In the genomic region with DNA sequence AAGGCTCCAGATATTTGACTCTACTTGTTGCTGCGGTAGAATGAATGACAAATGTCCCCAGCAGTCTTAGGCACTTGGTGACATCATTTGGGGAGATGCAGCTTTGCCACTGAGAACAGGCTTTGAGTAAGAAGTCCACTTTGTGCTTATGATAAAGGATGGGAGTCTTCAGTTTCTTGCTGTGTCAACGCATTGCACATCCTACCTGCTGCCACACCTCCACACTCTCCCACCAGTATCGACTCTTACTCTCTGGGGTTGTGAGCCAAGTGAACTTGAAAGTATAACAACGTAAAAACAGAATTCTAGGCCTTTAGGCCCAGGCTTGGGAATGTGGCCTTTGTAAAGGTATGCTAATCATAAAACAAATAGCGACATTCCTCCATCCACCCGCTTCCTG, we compare ENCODE assay signal across 28 mouse cellular contexts. TPM values are rescaled to one million over a fixed set of nuclear protein-coding genes. Genes with fewer than 3 reads are reported as not detected.
"Had no signal": no experiment of that assay in that cellular context is flagged by ENCODE, and none has a peak within 500 bp of the region (broad histone marks: within the 10 kb centered on the region; RNA-seq: fewer than 3 reads in every experiment).

No protein-coding gene starts in this region.

- DNase-seq: gastrocnemius, postnatal 14 days; gastrocnemius, postnatal 36 days; heart, adult 11 months; heart, adult 2 months; heart, postnatal 14 days; heart, postnatal 4 days; kidney, postnatal 10 days; kidney, postnatal 25 days; kidney, postnatal 4 days; left cerebral cortex, postnatal 4 days had no signal

- H3K36me3 ChIP-seq: heart, embryonic 13.5 days; heart, embryonic 15.5 days; hindbrain, embryonic 10.5 days; hindbrain, embryonic 12.5 days; intestine, embryonic 15.5 days; limb, embryonic 13.5 days; limb, embryonic 15.5 days; liver, embryonic 12.5 days had no signal

- H3K4me3 ChIP-seq: heart, adult 2 months; heart, embryonic 13.5 days; heart, embryonic 15.5 days; hindbrain, embryonic 10.5 days; hindbrain, embryonic 12.5 days; intestine, embryonic 15.5 days; layer of hippocampus, adult 2 months; limb, embryonic 13.5 days; limb, embryonic 15.5 days; liver, embryonic 12.5 days had no signal

- H3K4me1 ChIP-seq: heart, embryonic 13.5 days; heart, embryonic 15.5 days; hindbrain, embryonic 10.5 days; hindbrain, embryonic 12.5 days; intestine, embryonic 15.5 days; limb, embryonic 13.5 days; limb, embryonic 15.5 days; liver, embryonic 12.5 days had no signal

- H3K27ac ChIP-seq: heart, adult 2 months; heart, embryonic 13.5 days; heart, embryonic 15.5 days; hindbrain, embryonic 10.5 days; hindbrain, embryonic 12.5 days; hindbrain, embryonic 14.5 days; intestine, embryonic 15.5 days; layer of hippocampus, adult 2 months; limb, embryonic 13.5 days; limb, embryonic 15.5 days; liver, embryonic 12.5 days; liver, embryonic 14.5 days had no signal

- H3K9ac ChIP-seq: heart, embryonic 13.5 days; heart, embryonic 15.5 days; hindbrain, embryonic 12.5 days; hindbrain, embryonic 14.5 days; intestine, embryonic 15.5 days; limb, embryonic 13.5 days; limb, embryonic 15.5 days; liver, embryonic 12.5 days; liver, embryonic 14.5 days had no signal

- H3K9me3 ChIP-seq: heart, embryonic 13.5 days; heart, embryonic 15.5 days; hindbrain, embryonic 12.5 days; intestine, embryonic 15.5 days; limb, embryonic 13.5 days; limb, embryonic 15.5 days; liver, embryonic 12.5 days had no signal

RNA-seq across cellular contexts. Expression of a gene that starts 30.9 kb away (rescaled TPM):
- total RNA-seq: gastrocnemius, adult 18-20 months; gastrocnemius, adult 8-10 months; gastrocnemius, postnatal 36 days; heart, adult 2 months; heart, postnatal 14 days; heart, postnatal 4 days; layer of hippocampus, adult 2 months; layer of hippocampus, postnatal 10 days; layer of hippocampus, postnatal 25 days; left cerebral cortex, postnatal 10 days; left cerebral cortex, postnatal 25 days; left cerebral cortex, postnatal 4 days; liver, adult 2 months had no signal
